Mouse (Mus musculus): ENCODE data around the gene Ncoa7.
"Not testable (repeated sequence)": the region's sequence is repeated elsewhere in the genome, so short reads cannot be mapped to it uniquely, and the experiment has no call there.

The Ncoa7 gene

DNA sequence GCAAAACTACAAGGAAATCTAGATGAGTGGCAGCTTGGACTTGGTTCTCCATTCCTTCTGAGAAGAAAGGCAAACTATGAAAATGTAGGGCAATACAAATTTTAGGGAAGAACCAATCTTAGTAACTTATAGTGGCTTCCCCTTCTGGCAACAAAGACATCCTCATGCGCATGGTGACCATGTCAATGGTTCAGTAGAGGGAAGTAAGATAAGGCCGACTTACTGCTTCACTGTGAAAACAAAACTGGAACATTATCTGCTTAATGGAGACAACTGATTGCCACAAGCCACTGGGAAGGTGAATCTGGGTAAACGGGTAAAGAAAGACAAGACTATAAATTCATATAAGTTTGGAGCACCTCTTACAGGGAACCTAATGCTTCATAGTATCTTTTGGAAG, 128.3 kb downstream of the Ncoa7 start:
- in situ Hi-C loops (cut with MseI, MboI): no loop called here

DNA sequence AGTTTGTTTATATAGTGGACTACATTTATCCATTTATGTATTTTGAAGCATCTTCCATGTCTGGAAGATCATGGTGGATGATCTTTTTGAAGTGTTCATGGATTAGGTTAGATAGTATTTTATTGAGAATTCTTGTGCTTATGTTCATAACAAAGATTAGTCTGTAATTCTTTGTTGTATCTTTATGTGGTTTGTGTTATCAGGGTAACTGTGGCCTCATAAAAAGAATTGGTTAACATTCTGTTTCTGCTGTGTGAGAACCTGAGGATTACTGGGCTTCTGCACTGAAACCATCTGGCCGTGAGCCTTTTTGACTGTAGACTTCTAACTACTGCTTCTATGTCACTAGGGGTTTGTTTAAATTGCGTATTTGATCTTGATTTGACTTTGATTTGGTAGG, 136.5 kb downstream of the Ncoa7 start:
- in situ Hi-C loops (cut with MseI, MboI): no loop called here

DNA sequence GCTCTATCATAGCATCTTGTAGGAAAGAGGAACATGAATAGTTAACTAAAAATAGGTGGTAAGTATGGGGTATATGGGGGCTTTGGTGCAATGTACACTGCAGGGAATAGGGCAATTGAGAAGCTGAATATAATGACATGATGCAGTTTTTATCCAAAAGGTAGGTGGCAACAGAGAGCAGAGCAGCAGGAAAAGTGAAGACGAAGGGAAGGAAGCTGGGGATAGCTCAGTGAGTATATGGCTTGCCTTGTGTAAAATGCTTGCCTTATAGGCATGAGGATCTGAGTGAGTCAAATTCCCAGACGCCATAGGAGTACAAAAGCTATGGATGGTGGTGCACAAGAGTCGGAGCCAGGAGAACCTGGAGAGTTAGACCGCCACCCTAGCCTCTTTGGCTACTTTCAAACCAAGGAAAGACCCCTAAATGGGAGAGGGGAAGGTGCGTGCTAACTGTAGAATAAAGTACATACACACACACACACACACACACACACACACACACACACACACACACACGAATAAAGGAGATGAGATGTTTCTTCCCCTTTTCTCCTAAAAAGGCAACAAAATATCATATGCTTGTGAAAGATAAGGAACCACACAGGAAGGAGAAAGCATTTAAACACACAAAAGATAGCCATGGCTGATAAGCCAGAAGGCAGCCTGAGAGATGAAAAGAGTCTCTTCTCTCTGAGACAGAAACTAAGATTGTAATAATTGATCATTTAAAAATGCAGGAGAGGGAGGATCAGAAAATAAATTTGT, 142.4 kb downstream of the Ncoa7 start:
- in situ Hi-C loops (cut with MseI, MboI): no loop called here

DNA sequence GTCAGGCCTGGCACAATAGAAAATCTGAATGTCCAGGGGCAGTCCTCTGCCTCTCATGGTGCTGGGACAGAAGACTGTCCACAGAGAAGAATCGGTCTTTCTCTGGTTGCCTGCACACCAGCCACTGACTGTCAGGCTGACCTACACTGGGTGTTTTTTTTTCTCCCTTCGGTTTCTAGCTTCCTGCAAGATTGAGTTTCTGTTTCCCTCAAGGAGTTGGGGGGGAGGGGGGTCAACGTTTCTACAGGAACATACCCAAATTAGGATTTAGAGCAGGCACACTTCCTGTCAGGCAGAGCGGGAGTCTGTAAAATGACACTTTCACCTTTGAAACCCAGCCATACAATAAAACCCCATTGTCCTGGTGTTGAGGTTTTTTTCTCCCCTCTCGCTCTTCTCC, 147.5 kb downstream of the Ncoa7 start:
- in situ Hi-C loops (cut with MseI, MboI): no loop called here

DNA sequence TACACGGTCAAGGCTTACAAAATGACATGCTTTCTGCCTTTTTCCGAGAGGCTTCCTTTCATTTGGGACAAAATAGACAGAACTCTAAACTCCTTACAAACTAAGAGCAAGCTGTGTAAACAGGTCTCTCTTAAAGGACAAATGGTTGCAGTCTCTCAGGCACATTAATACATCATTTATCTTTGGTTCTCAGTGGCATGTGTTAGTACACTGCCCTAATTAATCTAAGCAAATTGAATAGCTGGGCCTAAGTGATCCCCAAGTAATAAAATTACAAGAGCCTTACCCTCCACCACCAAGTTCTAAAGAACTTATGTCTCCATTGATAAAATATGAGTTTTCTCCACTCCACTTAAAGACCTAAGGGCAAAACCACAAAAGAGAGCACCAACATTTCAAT, 155.4 kb downstream of the Ncoa7 start:
- in situ Hi-C loops (cut with MseI, MboI): no loop called here

DNA sequence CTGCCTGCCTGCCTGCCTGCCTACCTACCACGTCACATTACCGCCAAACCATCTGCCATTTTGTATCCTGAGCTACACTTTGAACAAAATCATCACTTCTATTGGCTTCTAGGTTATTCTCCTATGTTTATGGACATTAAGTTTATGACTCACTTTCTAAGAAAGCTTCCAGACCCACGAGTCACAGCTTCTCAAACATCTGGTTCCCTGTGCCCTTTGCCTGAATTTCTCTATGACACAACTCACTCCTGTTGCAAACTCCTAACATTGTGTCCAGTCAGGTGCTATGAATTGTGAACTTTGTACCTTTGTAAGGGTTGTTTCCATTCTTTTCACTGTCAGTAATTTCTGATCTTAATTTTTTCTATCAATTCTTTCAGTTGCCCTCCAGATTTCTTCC, 164.9 kb downstream of the Ncoa7 start:
- in situ Hi-C loops (cut with MseI, MboI): no loop called here

DNA sequence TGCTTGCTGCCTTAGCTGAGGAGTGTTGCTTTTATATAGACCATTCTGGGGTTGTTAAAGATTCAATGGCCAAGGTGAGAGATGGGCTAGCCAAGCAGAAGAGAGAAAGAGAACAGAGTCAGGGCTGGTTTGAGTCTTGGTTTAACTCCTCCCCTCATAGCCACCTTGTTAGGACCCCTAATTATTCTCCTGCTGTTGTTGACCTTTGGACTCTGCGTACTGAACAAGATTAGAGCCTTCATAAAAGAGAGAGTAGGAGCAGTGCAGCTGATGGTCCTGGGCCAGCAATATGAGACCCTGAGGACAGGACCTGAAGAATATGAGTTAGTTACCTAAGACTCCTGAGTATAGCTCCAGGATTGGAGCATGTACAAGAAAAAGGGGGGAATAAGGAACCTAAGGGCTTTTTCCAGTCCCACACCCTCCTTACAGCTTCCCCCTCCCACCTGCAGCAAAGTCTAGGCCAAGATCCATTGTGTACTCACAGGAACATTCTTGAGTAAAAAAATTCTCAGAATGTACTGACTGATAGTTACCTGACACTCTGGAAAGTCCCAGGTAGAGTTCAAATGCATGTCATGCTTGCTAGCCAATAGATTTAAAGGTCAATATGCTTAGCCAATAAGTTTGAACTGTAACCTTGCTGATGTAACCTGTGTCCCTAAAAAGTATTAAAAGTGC, 166.5 kb downstream of the Ncoa7 start:
- in situ Hi-C loops (cut with MseI, MboI): not testable (repeated sequence)

DNA sequence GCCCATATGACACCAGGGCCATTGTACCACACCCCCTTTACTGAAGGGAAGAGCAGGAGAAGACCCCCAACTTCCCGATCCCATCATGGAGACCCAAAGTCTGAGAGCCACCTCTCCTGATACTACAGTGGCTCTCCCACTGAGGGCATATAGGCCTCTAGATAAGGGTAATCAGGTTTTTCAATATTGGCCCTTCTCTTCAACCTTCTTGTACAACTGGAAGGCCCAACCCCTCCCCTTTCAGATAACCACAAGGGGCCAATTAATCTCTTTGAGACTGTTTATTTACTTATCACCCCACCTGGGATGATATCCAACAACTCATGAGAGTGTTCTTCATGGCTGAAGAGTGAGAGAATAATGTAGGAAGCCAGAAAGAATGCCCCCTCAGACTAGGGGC, 170.4 kb downstream of the Ncoa7 start:
- in situ Hi-C loops (cut with MseI, MboI): no loop called here

DNA sequence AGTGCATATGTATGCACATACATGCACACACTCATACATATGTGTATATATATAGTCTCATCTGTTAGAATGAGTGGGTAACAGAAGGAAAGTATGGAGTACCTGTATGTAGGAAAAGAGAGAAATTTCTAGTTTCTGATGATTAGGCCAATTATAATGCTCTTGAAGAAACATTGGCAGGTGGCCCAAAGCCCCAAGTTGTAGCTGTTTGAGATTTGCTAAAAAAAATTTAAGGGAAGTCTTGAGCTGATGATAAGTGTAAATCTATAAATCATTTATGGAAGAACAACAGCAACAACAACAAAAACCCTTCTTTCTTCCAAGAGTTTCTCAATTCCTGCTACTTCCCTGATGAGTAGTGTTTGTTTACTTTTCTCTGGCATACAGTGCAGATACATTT, 173.1 kb downstream of the Ncoa7 start:
- in situ Hi-C loops (cut with MseI, MboI): no loop called here

DNA sequence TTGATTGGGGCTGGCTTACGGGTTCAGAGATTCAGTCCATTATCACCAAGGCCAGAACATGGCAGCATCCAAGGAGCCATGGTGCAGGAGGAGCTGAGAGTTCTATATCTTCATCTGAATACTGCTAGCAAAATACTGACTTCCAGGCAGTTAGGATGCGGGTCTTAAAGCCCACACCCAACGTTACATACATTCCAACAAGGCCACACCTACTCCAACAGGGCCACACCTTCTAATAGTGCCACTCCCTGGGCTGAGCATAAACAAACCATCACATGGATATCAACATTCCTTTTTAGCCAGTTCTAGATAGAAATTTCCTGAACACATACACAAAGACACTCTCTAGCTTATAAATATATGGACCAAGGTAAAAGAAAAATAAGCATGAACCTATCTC, 173.6 kb downstream of the Ncoa7 start, which contains the start of gene Hint3:
Gene Hint3 (minus strand): TSS at position 120 of the 400 bp plus-strand sequence.
- in situ Hi-C loops (cut with MseI, MboI): no loop called here

DNA sequence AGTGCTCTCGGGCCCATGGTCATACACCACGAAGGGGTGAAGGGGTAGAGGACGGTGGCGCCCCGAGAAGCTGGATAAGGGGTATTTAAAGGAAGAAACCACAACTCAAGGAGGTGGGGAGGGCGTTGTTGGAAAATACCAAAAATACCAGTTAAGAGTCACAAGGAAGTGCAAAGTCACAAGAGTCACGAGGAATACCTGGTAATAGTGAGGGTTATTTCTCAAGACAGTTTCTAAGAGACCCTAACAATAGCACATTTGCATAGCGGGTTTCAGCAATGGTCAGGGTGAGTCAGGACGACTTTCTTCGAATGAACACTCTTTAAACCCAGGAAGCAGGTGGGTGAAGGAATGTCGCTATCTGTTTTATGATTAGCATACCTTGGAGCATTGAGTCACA, 174.7 kb downstream of the Ncoa7 start:
- in situ Hi-C loops (cut with MseI, MboI): not testable (repeated sequence)

DNA sequence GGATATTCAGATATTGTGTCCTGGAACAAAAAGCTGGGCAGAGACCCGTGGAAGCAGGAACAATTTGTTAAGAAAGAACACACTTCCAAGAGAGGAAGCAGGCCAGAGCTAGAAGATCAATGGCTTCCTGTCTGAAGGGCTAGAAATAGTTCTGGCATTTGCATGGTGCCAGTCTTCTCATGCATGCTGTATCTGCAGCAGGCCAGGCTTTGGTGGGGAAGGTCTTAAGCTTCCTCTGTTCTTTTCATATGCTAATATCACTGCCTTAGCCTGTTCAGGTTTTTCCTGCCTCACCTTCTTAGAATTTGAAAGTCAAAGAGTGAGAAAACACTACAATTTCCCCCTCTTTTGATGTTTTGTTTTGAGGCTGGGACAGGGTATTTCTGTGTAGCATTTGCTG, 175.6 kb downstream of the Ncoa7 start:
- in situ Hi-C loops (cut with MseI, MboI): no loop called here

DNA sequence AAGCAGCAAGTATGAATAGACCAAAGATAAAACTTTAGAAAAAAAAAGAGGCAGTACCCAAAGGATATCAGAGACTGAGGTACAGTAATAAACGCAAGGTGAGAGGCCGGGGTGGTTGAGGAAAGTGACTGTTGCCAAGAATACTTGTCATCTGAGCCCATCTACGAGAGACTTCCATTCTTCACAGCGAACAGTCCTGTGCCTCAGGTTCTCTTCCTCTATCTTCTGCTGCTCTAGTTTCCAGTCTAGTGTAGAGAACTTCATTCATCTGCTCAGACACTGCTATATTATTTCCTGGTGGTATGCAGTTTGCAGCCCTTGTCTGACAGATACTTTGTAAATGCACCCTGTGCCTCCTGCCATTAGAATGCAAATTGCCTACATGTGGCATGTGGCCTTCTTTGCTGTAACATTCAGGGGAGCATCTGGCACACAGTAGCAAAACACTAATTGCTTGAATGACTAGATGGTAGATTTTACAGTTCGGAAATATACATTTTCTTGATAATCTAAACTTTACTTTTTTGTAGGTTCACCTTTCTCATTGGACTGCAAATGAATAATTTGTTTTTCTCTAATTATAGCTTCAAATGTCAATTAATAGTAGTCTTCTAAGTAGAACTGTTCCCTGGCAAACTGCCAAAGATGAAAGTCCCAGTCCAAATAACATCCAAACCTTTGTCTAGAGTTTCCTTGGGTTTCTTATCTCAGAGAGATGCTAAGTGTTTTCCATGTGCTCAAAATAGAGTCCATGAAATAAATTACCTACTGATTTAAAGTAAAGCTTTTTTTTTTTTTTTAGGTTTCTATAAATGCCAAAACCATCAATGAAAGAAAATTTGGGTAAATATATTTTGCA, 178.7 kb downstream of the Ncoa7 start:
- in situ Hi-C loops (cut with MseI, MboI): loop anchor here in 1 of 2 experiments (5.0 to 25.0 kb wide), 2 partner anchors 88 to 688 kb away; partner anchors contain the start of gene Hddc2

DNA sequence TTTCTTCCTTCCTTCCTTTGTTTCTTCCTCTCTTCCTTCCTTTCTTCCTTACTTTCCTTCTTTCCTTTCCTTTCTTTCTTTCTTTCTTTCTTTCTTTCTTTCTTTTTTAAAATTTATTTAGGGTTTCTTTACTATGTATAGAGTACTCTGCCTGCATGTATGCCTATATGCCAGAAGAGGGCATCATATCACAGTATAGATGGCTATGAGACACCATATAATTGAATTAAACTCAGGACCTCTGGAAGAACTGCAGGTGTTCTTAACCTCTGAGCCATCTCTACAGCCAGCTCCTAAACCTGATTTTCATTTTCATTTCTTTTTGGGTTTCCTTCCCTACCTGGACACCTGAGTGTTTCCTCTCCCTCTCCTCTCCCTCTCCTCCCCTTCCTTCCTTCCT, 180.2 kb downstream of the Ncoa7 start:
- in situ Hi-C loops (cut with MseI, MboI): loop anchor here in 1 of 2 experiments (5.0 to 25.0 kb wide), 2 partner anchors 89 to 689 kb away; partner anchors contain the start of gene Hddc2

DNA sequence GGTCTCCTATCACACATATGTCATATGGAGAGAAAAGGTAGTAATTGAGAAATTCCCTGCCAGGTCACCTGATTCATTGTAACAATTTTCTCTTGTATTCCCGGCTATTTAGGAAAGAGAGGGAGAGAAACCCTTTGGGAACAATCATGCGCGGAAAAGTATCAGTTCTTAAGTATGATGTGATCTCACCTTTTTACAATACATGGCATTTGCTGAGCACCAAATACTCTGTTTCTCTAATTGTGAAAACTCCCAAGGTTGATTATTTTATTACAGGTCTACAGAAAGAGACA, 184.3 kb downstream of the Ncoa7 start:
- in situ Hi-C loops (cut with MseI, MboI): loop anchor here (10.0 to 25.0 kb wide), 3 partner anchors 96 to 693 kb away; partner anchors contain the start of genes Hddc2 (in 1 of the 2) and Ncoa7 (in 1 of the 2)

DNA sequence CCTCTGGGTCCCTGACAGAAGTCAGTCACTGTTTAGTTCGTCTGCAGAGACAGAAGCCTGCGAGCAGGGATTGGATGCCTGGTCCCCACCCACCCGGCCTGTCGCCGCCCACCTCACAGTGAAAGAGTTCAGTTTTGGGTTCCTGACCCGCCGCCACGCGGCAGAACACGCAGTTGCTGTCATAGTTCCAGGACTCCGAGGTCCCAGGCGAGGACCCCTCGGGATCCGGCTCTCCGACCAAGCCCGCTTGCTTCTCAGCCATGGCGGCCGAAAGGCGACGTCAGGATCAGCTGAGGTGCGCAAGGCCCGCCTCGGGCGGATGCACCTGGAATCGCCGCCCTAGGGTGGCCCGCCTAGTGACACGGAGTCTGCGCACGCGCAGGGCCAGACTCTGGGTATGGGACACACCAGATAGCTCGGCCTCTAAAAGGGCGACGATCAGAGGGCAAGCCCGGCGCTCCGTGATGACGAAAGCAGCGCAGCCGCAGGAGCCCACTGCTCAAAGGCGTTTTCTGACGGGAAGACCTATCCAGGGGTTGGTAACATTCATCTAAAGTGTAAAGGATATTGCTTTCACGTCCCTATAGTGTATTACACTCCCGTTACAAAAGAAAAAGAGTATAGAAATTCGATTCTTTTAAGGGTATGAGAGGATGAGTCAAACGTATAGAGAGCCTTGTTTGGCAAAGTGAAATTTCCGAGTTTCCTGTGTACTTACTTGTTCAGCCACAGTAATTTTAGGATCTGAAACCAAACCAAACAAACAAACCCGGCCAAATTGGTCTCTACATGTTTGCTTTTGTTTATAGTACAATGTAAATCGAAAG, 184.8 kb downstream of the Ncoa7 start:
- in situ Hi-C loops (cut with MseI, MboI): loop anchor here (10.0 to 25.0 kb wide), 3 partner anchors 96 to 694 kb away; partner anchors contain the start of genes Hddc2 (in 1 of the 2) and Ncoa7 (in 1 of the 2)

DNA sequence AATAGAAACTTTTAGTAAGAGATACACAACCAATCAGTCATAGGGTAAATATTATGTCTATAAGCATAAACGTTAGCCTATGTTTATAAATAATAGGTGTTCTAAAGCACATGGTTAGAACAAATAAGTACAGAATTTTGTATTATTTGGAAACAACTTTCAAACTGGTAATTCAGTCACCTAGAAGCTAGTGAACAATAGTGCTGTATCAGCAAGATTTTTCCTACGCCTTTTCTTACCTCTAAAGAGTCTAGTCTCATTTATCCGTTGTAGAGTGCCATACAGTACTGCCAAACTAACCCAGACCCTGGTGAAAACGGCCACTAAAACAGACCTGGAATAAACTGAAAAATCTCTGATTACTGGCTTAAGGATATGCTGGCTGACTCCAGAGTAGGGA, 190.1 kb downstream of the Ncoa7 start:
- in situ Hi-C loops (cut with MseI, MboI): loop anchor here (10.0 to 25.0 kb wide), 3 partner anchors 102 to 699 kb away; partner anchors contain the start of genes Hddc2 (in 1 of the 2) and Ncoa7 (in 1 of the 2)

DNA sequence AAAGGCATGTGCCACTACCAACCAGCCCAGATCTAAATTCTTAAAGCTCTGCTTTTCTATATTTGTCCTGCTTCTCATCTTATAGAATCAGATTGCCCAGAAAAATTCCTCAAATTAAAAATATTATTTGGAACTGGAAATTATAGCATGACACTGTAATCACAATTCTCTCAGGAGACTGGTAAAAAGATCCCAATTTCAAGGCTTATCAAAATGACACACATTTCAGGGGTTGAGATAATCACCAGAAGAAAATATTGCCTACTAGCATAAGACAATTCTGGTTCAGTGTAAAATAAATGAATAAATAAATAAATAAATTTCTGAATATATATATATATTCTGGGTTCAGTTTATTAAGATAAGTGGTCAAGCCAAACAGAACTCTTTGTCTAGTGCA, 193.5 kb downstream of the Ncoa7 start:
- in situ Hi-C loops (cut with MseI, MboI): loop anchor here (10.0 to 25.0 kb wide), 3 partner anchors 105 to 703 kb away; partner anchors contain the start of genes Hddc2 (in 1 of the 2) and Ncoa7 (in 1 of the 2)

DNA sequence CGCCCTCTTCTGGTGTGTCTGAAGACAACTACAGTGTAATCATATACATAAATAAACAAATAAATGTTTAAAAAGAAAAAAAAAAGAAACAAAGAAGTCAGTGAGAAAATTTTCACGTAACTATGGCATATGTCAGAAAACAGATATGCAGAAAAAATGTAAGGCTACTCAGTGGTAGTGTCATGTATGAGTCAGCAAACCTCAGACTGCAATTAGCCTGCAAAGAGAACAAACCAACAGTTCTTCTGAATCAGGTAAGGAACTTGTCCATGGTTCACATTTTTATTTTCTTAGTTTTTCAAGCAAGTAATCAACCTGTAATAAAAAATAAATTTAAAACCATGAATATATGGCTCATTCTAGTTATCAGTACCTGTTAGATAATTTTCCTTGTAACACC, 195.0 kb downstream of the Ncoa7 start:
- in situ Hi-C loops (cut with MseI, MboI): loop anchor here in 1 of 2 experiments (25.0 kb wide), 1 partner anchor 704 kb away; the partner anchor contains the start of gene Hddc2

DNA sequence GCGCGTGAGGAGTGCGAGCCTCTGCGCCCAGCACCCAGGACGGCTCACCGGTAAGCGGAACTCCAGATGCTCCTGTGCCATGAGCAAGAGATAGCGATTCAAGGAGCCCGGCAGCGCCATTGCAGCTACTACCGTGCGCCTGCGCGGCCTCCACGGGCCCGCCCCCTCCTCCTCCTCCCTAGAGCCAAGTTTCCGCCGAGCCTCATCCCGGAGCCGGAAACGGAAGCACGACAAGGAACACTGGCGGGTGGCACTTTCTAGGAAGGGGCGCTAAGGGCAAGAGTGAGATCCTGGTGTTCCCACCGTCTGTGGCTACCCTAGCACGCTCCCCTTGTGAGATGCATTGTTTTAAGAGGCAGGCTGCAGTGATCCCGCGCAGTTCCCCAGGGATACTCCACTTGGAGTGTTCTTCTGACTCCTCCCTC, 202.6 kb downstream of the Ncoa7 start, which contains the start of gene Trmt11:
Gene Trmt11 (minus strand): TSS at position 208 of the 425 bp plus-strand sequence.
- in situ Hi-C loops (cut with MseI, MboI): loop anchor here in 1 of 2 experiments (25.0 kb wide), 1 partner anchor 712 kb away; the partner anchor contains the start of gene Hddc2
